Mouse (Mus musculus): ENCODE results near the gene Nav2.

GRCm38 (mm10) chr7:49457890-49458289 lies 549.4 kb downstream of the Nav2 start:
- TF ChIP-seq POLR2A (IDR thresholded peaks at IDR 0.05; ENCODE audit: borderline replicate concordance, insufficient read depth, low read length) (no peak), CTCF (IDR thresholded peaks at IDR 0.05; ENCODE audit: borderline replicate concordance, insufficient read depth, low read depth, low read length) (no peak)

Measured in cerebellum, adult 2 months (tissue).